Mouse (Mus musculus) cerebellum, adult 2 months (tissue): ENCODE measurements at regions not wholly inside any gene's neighbourhood (a gene's known extent, or its start where the extent isn't known, plus 50 kb on each side); places are given as distances from the start of the nearest gene placed in this dataset.

ENCODE experiments used
- DNase-seq, 2 experiments: peaks; one replicate each; pipeline ENCODE4 v3.0.0; 2021
- H3K27ac ChIP-seq: fragments of 200-500 bp; 2 replicates; pipeline ENCODE4 v1.5.1; 2012; ENCODE audit warnings: low read length, control low read depth, inconsistent platforms; ENCODE audit not compliant: insufficient read depth
- H3K27me3 ChIP-seq: fragments of 200-500 bp; 2 replicates; pipeline ENCODE4 v1.6.1; 2012; ENCODE audit warnings: inconsistent platforms, mild to moderate bottlenecking, low read length, moderate library complexity; ENCODE audit not compliant: control insufficient read depth, insufficient read depth
- H3K4me1 ChIP-seq: fragments of 200-500 bp; 2 replicates; pipeline ENCODE4 v1.6.1; 2011; ENCODE audit warnings: low read length; ENCODE audit not compliant: control insufficient read depth, insufficient read depth
- H3K4me3 ChIP-seq: fragments of 200-500 bp; replicated peaks from 2 replicates; pipeline ENCODE3; 2011; ENCODE audit warnings: mild to moderate bottlenecking, low read depth, low read length, control low read depth; ENCODE audit not compliant: insufficient read depth
- CTCF ChIP-seq: fragments of 200-500 bp; IDR thresholded peaks from 2 replicates; pipeline ENCODE4 v1.5.1; 2011; ENCODE audit warnings: low read depth, mild to moderate bottlenecking, control low read depth, low read length, moderate library complexity, borderline replicate concordance; ENCODE audit not compliant: insufficient read depth
- POLR2A ChIP-seq: fragments of 200-500 bp; IDR thresholded peaks from 2 replicates; pipeline ENCODE4 v1.6.1; 2011; ENCODE audit warnings: low read length, control low read depth, borderline replicate concordance; ENCODE audit not compliant: insufficient read depth
- WGBS: fragments of 180-500 bp; shearing (Covaris S2); methylation state at CpG from one replicate; pipeline ENCODE4 v1.1.7; 2018; 5-methylcytosine and 5-hydroxymethylcytosine counted together

DNA sequence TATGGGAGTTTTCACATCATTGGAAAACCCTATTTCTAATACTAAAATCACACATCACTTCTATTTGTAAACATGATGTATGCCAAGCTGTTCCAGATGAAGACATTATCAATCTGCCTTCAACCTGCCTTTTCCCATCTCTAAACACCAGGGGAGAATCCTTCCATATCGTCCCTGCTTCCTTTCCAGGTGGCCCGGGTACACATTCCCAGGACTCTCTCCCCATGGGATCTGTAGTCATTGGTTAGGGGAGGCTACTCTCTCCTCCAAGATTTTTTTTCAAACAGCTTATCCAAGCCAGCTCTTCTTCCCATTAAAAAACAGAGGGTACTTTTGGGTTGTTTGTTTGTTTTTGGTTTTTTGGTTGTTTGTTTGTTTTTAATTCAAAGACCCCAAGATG, 650.7 kb downstream of the Tlr4 start:
- 6% methylated on average over 2 of the region's 2 CpGs for WGBS
- Histone ChIP-seq H3K4me1 (peaks cover 5% of the 10 kb centered on the region; the same call in 1 of the 2 replicates), H3K27ac (peak overlapping the region; percentile 82; the same call in 1 of the 2 replicates), H3K27me3 (no peaks in the 10 kb centered on the region), H3K4me3 (no peak overlapping the region)
- TF ChIP-seq POLR2A = no peak
- TF ChIP-seq CTCF = no peak
- peak; percentile 37 to 55 for DNase-seq

DNA sequence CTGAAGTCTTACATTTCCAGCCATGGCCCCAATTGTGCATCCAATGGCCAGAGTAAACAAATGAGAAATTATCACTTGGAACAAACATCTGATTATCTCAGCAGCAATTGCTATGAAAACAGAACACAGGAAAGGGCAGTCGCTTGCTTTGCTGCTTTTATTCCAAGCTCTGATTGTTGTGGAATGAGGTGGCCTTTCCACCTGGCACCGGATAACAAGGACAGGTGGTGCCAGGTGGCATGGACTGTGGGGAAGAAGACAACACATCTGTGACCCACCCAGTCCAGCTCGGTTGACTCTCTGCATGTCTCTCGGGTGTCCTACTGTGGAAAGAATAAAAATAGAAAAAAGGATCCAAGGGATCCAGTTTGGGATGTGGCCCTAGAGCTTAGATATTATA, 694.9 kb downstream of the Tlr4 start:
- Histone ChIP-seq H3K27me3 (no peaks in the 10 kb centered on the region), H3K4me1 (peaks cover 8% of the 10 kb centered on the region; the same call in 1 of the 2 replicates), H3K4me3 (no peak overlapping the region), H3K27ac (peak overlapping the region; percentile 90; the same call in 1 of the 2 replicates)
- 6% methylated on average over 4 of the region's 4 CpGs for WGBS
- peak; percentile 91 to 99 for DNase-seq
- TF ChIP-seq CTCF (no peak), POLR2A (no peak)

DNA sequence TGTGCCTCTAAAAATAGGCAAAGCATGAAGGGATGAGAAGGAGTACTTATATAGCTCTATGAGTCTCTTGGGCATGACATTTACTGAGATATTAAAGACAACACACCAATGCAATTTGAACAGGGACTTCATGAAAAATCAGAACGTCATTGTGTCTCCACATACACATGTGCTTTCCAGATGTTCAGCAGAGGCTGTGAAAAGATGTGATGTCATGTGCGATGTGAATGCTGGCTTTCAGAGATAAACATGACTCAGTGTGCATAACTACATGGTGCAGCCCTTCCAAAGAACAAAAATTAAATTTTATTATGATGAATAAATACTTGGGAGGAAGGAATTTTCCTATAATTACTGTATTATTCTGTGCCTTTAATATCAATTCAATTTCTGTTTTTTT, 695.8 kb downstream of the Tlr4 start:
- peak overlapping the region; percentile 93; the same call in 1 of the 2 replicates for H3K27ac ChIP-seq
- WGBS = 43% methylated on average over 2 of the region's 2 CpGs
- H3K27me3 ChIP-seq = no peaks in the 10 kb centered on the region
- peak in 1 of 2 experiments; percentile 37 for DNase-seq
- H3K4me3 ChIP-seq = no peak overlapping the region
- TF ChIP-seq CTCF (no peak), POLR2A (no peak)
- H3K4me1 ChIP-seq = peaks cover 8% of the 10 kb centered on the region; the same call in 1 of the 2 replicates

DNA sequence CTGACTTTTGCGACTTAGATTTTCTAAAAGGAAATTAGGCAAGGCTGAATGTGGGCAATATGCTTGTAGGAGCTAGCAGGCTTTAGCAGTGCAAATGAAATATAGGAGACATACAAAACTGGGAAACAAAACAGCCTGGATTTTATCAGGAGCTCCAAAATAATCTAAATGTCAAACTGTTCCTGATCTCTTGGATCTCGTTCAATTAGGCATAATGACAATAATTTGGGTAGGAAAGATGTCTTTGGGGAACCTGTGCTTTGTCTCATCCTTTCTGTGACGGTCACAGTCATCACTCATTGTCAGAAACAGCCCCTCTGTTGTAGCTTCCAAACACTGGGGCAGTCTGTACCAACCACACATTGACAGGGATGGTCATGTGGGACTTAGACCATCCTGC, 702.2 kb downstream of the Tlr4 start:
- Histone ChIP-seq H3K27ac (peak overlapping the region; percentile 70), H3K27me3 (no peaks in the 10 kb centered on the region), H3K4me1 (peaks cover 7% of the 10 kb centered on the region; the same call in 1 of the 2 replicates), H3K4me3 (no peak overlapping the region)
- peak in 1 of 2 experiments; percentile 71 for DNase-seq
- 30% methylated on average over 3 of the region's 3 CpGs for WGBS
- TF ChIP-seq POLR2A (no peak), CTCF (no peak)

DNA sequence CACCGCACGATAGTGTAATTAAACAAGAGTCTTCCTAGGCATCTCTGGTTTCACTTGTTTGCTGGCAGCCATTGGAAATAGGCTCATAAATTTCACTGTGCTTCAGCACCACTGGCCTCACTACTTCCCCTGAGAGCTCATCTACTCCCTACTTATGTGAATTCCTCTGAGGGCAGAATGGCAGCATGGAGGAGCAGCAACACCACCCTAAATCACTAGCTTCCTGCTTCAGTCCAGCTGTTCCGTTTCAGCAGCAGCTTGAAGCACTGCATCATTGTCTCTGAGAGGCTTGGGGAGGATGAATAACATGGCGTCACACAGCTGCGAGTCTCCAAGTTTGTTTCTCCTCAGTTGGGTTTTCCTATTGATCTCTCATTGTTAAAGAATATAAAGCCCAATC, 712.1 kb downstream of the Tlr4 start:
- WGBS = 88% methylated on average over 5 of the region's 5 CpGs

DNA sequence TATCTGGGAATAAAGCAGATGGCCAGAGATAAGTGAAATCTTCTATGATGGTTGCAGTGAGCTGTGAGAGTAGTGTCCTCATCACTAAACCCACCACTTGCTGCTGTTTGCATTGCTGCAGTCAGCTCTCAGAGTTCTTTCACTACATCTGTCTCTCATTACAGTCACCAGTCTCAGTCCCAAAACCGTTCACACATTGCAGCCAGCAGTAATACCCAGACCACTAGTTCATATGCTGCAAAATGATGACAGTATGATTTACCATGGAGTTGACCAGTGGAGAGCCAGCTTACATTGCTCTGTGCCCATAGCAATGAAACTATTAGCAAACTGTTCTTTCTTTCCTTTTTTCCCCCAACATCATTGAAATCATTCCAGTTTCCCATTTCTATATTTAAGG, 718.6 kb downstream of the Tlr4 start:
- peaks cover 4% of the 10 kb centered on the region; the same call in 1 of the 2 replicates for H3K4me1 ChIP-seq
- no peak overlapping the region for H3K27ac ChIP-seq
- no peak overlapping the region for H3K4me3 ChIP-seq
- H3K27me3 ChIP-seq = no peaks in the 10 kb centered on the region
- no peak for TF ChIP-seq POLR2A
- no peak for TF ChIP-seq CTCF
- WGBS = 82% methylated on average over 1 of the region's 1 CpGs
- DNase-seq = no peak

More for the DNA sequence above, 712.1 kb downstream of the Tlr4 start:
- no peak overlapping the region for H3K4me3 ChIP-seq
- H3K4me1 ChIP-seq = no peaks in the 10 kb centered on the region
- H3K27ac ChIP-seq = no peak overlapping the region
- no peaks in the 10 kb centered on the region for H3K27me3 ChIP-seq
- TF ChIP-seq POLR2A (no peak), CTCF (no peak)
- no peak for DNase-seq

DNA sequence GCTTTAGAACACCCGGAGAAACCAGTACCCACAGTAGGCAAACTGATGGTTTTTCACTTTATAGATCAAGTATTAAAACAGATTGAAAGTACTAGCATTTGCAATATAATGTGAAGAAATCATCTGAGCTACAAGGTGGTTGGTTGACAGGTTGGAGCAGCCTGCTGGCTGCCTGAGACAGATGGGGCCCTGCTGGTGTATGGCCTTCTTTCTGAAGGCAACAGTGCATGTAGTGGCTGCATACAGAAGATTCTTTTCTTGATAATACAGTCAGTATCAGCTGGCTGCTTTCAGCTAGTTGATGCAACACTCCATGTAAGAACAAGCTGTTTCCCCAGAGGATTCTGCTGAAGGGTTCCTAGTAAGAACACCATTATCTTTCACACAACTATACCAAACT, 720.6 kb downstream of the Tlr4 start:
- peak; percentile 79 to 87 for DNase-seq
- peaks cover 4% of the 10 kb centered on the region; the same call in 1 of the 2 replicates for H3K4me1 ChIP-seq
- H3K4me3 ChIP-seq = no peak overlapping the region
- no peak overlapping the region for H3K27ac ChIP-seq
- no peaks in the 10 kb centered on the region for H3K27me3 ChIP-seq
- WGBS = 100% methylated on average over 1 of the region's 1 CpGs
- TF ChIP-seq CTCF = no peak
- no peak for TF ChIP-seq POLR2A

DNA sequence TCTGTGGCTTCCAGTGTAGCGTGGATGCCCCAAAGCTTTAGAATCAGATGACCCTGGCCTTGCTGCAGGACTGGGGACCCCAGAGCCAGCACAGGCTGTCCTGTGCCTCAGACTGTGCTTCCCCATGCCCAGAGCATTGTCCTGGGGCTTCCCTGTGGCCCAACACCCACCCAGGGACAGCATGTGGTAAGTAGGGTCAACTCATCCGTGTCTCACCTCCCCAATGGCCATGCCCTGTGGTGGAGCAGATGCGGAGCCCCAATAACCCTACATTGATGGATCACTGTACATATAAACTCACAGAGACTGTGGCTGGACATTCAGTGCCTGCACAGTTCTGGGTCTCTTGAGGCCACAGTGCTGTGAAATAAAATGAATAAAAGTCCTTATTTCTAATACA, 726.1 kb downstream of the Tlr4 start:
- H3K4me3 ChIP-seq = no peak overlapping the region
- 81% methylated on average over 3 of the region's 3 CpGs for WGBS
- no peaks in the 10 kb centered on the region for H3K4me1 ChIP-seq
- DNase-seq = no peak
- H3K27ac ChIP-seq = no peak overlapping the region
- H3K27me3 ChIP-seq = no peaks in the 10 kb centered on the region
- TF ChIP-seq POLR2A (no peak), CTCF (no peak)
